ENCODE assay signal across 8 mouse cellular contexts in genomic region chr2:173275343-173276201, GRCm38 (mm10). TPM values are rescaled to one million over a fixed set of nuclear protein-coding genes. Genes with fewer than 3 reads are reported as not detected.
DNase-seq lines count a peak whose midpoint lies in the region; ATAC-seq lines count a peak whose summit lies in the region.

No protein-coding gene starts in this region.

- H3K9me3 ChIP-seq in liver, embryonic 15.5 days (replicated peaks), result no peaks in the 10 kb centered on the region
- H3K9me3 ChIP-seq in neural tube, embryonic 15.5 days (replicated peaks), result no peaks in the 10 kb centered on the region

- peak; percentile 12 for ATAC-seq in inflammation-experienced regulatory T-cells, adult 6 months
- ATAC-seq in liver, embryonic 15.5 days (ENCODE audit: insufficient read depth), result no peak
- ATAC-seq in neural tube, embryonic 15.5 days (ENCODE audit: low FRiP score), result peak; percentile 23; the same call in 1 of the 2 replicates

- peak overlapping the region; percentile 51 for H3K4me3 ChIP-seq in liver, embryonic 15.5 days (replicated peaks)
- H3K4me3 ChIP-seq in neural tube, embryonic 15.5 days (replicated peaks), result peak overlapping the region; percentile 95

- peak; percentile 55 for DNase-seq in ovary, postnatal 36 days (ENCODE audit: low spot score)
- DNase-seq in ovary, adult 18-20 months (ENCODE audit: low spot score), result no peak
- peak; percentile 16 for DNase-seq in cerebellum, adult 9-10 months
- DNase-seq in gastrocnemius, adult 8-10 months (ENCODE audit: low spot score in 2 of 2), result peak; percentile 23 to 35
- DNase-seq in frontal cortex, postnatal 14 days (ENCODE audit: low spot score in 2 of 2), result no peak

- H3K4me1 ChIP-seq in liver, embryonic 15.5 days (replicated peaks), result 0 out of 2 replicates have a peak, but pooled peaks cover 8% of the 10 kb centered on the region
- peaks cover 55% of the 10 kb centered on the region for H3K4me1 ChIP-seq in neural tube, embryonic 15.5 days

- WGBS in liver, embryonic 15.5 days (ENCODE audit: insufficient replicate concordance), result under 1% methylated on average over 92 of the region's 93 CpGs
- under 1% methylated on average over 89 of the region's 93 CpGs for WGBS in neural tube, embryonic 15.5 days

- no peaks in the 10 kb centered on the region for H3K36me3 ChIP-seq in liver, embryonic 15.5 days (replicated peaks)
- no peaks in the 10 kb centered on the region for H3K36me3 ChIP-seq in neural tube, embryonic 15.5 days

- no peak overlapping the region for H3K27ac ChIP-seq in liver, embryonic 15.5 days (replicated peaks)
- H3K27ac ChIP-seq in neural tube, embryonic 15.5 days (replicated peaks), result peak overlapping the region; percentile 84

- peak overlapping the region; percentile 68 for H3K4me2 ChIP-seq in liver, embryonic 15.5 days
- peak overlapping the region; percentile 77 for H3K4me2 ChIP-seq in neural tube, embryonic 15.5 days

- no peak overlapping the region for H3K9ac ChIP-seq in liver, embryonic 15.5 days
- peak overlapping the region; percentile 98 for H3K9ac ChIP-seq in neural tube, embryonic 15.5 days (replicated peaks)

- peaks cover 84% of the 10 kb centered on the region for H3K27me3 ChIP-seq in liver, embryonic 15.5 days
- no peaks in the 10 kb centered on the region for H3K27me3 ChIP-seq in neural tube, embryonic 15.5 days (replicated peaks)

RNA-seq across cellular contexts. Expression of gene Pmepa1, which starts 0.8 kb away (rescaled TPM):
- 10 to 100 TPM; 10.8 to 23.7 (median 18.9) TPM for total RNA-seq in gastrocnemius, adult 8-10 months (2022)
- 10 to 100 TPM in 2 of 3 experiments, 1 to 10 TPM in 1; 4.5 to 16.3 (median 12.8) TPM for polyA plus RNA-seq in inflammation-experienced regulatory T-cells, adult 6 months (2017; shearing (Covaris generic))
- polyA plus RNA-seq in liver, embryonic 15.5 days (2015; fragmentation: Nextera tagmentation; extraction: Ambion mirVana), result 0.12 and 0.16 TPM in 2 replicates
- polyA plus RNA-seq in neural tube, embryonic 15.5 days (2015; fragmentation: Nextera tagmentation; extraction: Ambion mirVana), result 4.5 and 4.6 TPM in 2 replicates

RNA-seq across cellular contexts. Expression of gene Zbp1, which starts 56.8 kb away (rescaled TPM):
- total RNA-seq in gastrocnemius, adult 8-10 months (2022), result under 1 TPM in 1 of 4 experiments, not detected in 3; 0.54 TPM
- 100 to 1,000 TPM in 2 of 3 experiments, 10 to 100 TPM in 1; 72.5 to 144 (median 103) TPM for polyA plus RNA-seq in inflammation-experienced regulatory T-cells, adult 6 months (2017; shearing (Covaris generic))
- 0.84 and 0.86 TPM in 2 replicates for polyA plus RNA-seq in liver, embryonic 15.5 days (2015; fragmentation: Nextera tagmentation; extraction: Ambion mirVana)
- 0.08 and 3.6 TPM in 2 replicates for polyA plus RNA-seq in neural tube, embryonic 15.5 days (2015; fragmentation: Nextera tagmentation; extraction: Ambion mirVana)

Comparison
In these comparisons a context has a peak if more than half of its experiments do, and no peak if none do; other contexts are left out.
1. DNase-seq: peak in ovary, postnatal 36 days (single experiment), cerebellum, adult 9-10 months (single experiment) and gastrocnemius, adult 8-10 months (2 of 2); none in ovary, adult 18-20 months (single experiment) and frontal cortex, postnatal 14 days (0 of 2).
2. RNA of gene Zbp1, which starts 56.8 kb away (polyA plus RNA-seq): 72.5 to 144 TPM in inflammation-experienced regulatory T-cells, adult 6 months; 0.84 to 0.86 TPM in liver, embryonic 15.5 days and 0.08 to 3.6 TPM in neural tube, embryonic 15.5 days; every median in the first group is over 10 times any median in the second.